Mouse (Mus musculus) natural killer cell, adult 2 months (primary cell): Measurements from ENCODE around the gene Nol9.
"Not testable (repeated sequence)": the region's sequence is repeated elsewhere in the genome, so short reads cannot be mapped to it uniquely, and the experiment has no call there.

Source experiments
- DNase-seq, 2 experiments: peaks; one replicate each; pipeline ENCODE4 v3.0.0; 2022; ENCODE audit warnings: low spot score in 2 of 2

Gene Nol9

DNA sequence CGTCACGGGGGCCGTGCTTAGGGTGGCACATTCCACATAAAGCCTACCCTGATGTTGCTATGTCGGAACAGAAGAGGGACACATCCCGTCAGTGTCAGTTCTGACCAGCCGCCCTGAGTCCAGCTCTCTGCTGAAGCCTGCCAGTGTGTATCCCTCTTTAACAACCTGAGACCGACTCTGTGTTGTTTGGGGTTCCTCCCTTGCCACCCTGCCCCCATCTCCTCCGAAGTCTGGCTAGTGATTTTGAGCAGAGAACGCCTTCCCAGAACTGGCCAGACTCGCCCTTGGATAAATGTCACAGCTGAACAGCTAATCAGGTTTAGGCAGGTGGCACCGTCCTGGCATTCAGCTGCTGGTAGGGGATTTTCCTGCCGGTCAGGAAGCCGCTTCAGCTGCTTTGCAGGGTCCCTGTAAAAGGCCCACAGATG is 28.4 kb upstream of the Nol9 start:
- DNase-seq = no peak

DNA sequence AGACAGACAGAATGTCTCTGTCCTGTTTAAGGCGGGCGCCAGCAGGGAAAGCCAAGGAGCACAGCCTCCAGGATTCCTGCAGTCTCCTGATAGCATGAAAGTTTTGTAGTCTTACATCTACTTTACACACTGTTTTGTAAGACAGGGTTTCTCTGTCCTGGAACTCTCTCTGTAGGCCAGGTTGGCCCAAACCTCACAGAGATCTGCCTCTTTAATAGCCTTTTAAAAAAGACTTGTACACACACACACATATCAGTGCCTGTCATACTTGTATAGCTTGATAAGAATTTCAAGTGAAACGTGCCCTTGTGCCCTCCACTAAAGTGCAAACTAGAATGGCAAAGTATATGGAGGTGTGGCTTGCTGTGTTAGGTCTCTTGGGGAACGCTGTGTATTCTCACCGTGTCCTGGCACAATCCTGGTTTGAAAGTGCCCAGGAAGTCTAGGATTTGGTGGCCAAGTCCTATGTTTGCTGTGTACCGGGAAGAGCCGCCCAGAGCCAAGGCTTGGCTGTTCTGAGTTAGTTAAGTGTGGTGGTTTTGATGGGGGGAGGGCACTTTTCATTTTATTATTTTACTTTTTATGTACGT is 27.9 kb upstream of the Nol9 start:
- no peak for DNase-seq

DNA sequence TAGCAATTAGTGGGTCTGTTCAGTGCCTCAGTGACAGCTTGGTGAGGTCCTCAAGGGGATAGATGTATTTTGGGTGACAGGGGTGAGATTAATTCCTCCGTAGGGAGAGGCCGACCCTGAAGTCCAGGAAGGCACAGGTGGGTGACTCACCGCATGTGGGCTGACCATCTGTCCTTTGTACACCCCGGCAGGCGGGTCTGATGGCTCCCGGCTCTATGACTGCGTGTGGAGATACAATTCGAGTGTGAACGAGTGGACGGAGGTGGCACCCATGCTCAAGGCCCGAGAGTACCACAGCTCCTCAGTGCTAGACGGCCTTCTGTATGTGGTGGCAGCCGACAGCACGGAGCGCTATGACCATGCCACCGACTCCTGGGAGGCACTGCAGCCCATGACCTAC is 27.0 kb upstream of the Nol9 start:
- no peak for DNase-seq

DNA sequence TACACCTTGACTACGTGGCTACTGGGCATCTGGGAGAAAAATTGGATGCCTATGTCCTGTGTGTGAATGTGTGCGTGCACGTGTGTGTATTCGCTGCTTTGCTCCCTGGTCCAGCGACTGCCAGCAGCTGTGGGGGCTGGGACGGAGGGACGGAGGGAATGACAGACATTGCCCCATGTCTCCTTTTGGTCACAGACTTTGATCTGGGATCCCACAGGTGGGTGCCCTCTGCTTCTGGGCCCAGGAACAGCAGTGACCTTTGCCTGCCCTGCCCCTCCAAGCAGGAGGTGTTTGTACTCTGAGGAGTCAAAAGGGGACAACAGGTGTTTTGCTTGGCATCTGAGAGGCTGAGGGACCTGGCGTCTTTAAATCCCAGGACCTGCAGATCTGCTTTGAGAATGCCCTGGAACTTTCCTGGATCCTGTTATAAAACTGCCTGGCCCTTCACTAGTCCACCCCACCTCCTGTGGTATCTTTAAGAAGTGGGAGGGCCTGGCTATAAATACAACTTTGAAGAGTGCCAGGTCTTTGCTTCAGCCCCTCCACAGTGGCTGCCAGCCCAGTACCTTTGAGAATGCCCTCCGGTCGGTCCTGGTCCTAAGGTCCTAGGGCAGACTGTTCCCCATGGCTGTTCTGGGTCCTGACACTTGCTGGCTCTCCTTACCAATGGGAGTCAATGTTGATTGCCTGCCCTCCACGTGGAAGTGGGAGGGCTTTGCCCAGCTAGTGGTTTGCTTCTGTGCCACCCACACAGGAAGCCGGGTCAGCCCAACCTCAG is 25.9 kb upstream of the Nol9 start:
- DNase-seq = no peak

DNA sequence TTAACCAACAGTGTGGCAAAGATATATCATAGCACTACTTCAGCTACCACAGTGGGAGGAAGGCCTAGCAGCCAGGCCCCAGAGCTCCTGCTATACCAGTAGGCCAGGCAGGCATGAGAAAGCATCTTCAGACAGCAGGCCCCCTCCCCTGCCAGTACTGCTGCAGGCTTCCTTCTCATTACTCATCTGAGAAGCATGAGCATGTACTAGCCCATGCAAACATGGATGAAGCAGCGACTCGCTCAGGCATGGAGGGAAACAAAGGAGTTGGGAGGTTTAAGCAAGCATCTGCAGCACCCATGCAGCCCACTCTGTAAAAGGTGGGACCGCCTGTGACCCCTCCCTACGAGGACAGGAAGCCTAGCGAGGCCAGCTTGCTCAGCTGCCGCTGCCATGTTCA is 20.0 kb upstream of the Nol9 start:
- DNase-seq = no peak

DNA sequence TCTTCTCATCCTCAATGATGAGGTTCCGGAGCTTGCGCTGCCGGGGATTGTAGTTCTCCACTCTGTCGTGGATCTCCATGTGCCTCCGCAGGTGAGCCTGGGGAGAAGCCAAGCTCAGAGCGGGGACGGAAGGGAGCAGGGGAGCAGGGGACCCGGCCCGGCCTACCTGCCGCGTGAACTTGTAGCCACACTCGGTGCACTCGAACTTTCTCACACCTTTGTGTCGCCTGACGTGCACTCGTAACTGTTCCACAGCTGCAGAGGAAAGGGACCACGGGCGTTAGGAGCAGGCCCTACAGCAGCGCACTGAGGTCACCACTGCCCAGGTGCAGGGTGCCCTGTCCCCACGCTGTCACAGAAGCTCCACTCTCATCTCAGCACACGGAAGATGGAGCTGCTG is 19.1 kb upstream of the Nol9 start:
- DNase-seq = no peak

DNA sequence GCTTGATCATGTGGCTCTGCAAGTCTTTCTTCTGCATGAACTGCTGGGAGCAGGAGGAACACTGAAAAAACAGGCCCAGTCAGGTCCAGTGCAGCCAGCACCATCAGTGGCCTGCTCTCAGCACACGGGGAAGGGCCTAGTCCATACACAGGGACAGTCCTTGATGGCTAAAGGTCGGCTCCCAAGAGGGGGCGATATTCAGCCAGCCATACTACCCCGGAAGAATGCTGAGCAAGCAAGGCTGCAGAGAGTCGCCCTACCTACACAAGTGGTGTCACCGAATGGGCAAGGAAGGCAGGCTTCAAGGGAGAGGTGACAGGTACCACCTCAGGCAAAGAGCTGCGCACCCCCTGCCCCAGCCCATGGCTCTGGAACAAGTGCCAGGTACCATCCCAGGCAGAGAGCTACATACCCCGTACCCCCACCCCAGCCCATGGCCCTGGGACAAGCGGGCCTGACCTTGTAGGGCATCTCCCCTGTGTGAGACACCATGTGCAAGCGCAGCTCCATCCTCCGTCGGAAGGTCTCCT is 17.5 kb upstream of the Nol9 start:
- no peak for DNase-seq

DNA sequence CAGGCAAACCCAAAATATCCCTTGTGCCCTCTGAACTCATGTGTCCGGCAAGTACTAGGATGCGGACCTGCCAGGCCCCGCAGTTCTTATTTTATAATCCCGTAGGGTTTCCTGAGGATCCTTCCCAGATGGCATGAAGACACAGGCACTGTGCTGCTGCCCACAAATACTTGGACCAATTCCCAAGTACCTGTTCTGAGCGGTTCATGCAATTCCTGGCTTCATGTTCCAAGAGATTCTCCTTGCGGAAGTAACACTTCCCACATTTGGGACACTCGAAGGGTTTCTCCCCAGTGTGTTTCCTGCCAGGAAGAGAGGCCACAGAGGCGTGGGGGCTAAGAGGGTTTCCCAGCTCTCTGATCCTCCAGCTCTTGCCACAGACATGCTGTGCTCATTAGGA is 16.6 kb upstream of the Nol9 start:
- DNase-seq = no peak

DNA sequence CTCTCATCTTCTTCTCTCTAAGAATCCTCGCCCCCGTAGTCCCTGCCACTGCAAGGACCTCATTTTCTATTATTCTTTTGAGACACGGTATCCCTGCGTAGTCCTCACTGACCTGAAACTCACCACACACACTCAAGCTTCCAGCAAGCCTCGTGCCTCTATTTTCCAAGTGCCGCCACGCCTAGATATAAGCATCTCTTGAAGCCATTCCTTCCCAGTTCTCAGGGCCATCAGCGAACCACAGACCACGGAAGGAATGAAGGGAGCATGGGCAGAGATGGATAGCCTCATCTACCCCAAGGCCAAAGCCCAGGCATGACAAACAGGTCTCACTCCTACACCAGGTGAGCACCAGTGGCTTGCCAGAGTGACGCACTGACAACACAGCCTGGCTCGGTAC is 14.6 kb upstream of the Nol9 start:
- DNase-seq = no peak

DNA sequence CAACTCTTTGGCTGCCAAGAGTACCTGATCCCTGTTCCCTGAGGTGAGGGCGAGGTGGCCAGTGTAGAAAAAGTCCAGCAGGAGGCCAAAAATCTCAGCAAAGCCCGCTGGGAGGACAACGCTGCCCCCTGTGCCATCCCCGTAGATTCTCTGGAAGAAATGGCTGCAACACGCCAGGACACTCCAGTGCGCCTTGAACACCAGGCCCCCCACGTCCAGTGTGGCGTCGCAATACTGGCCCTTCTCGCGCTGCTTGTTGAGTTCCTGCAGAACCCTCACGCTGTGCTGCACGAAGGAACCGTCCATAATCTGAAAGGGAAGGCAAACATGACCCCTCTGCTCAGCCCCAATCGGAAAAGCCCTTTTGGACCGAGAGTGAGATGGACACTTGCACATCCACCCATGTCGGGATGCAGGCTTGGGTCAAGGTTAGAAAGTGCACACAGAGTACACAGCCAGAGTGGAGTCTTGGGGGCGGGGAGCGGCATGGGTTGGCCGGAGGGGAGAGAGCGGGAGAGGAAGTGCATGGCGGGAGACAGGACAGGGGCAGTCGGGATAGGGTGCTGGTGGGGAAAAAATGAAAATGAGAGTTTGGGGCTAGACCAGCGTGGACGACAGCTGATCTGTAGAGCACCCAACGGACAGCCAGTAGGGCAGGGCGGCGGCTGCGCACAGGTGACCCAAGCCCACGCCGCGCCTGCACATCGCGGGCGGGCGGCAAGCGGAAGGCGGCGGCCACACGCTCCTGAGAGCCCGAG is 12.2 kb upstream of the Nol9 start:
- no peak for DNase-seq

DNA sequence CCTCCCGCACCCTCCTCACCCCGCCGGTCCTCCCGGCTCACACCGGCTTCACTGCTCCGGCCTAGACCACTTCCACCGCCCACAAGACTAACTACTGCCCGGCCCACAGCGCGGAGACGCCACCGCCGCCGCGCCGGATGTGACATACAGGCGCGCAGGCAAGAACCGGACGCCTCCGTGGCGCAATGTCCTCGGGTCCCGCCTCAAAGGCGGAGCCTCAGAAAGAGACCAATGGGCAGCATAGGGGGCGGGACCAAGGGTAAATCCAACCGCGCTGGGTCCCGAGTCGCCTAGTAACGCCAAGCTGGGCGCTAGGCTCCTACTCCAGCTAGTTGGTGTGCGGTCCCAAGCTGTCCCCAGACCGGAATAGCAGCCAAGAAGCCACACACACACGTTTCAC is 11.6 kb upstream of the Nol9 start, which contains the start of gene Zbtb48:
TSS of gene Zbtb48 (minus strand) at position 148 of the 400 bp plus-strand sequence.
- peak; percentile 90 to 91 for DNase-seq

DNA sequence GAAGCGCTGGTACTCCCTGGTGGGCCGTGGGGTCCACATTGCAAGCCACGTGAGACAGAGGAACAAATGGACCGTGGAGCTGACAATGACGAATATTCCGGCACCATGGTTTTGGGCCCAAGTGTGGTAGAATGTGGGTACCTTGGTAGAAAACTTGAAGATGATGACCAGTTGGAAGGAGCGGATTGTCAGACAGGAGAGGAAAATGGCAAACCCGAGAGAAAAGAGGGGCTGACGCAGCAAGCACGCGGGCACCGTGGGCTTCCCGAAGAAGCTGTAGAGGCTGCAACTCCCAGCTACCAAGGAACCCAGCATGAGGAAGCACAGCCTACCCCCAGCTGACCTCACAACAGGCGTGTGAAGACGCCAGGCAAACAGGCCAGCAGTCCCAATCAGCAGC is 10.7 kb upstream of the Nol9 start:
- DNase-seq = no peak

DNA sequence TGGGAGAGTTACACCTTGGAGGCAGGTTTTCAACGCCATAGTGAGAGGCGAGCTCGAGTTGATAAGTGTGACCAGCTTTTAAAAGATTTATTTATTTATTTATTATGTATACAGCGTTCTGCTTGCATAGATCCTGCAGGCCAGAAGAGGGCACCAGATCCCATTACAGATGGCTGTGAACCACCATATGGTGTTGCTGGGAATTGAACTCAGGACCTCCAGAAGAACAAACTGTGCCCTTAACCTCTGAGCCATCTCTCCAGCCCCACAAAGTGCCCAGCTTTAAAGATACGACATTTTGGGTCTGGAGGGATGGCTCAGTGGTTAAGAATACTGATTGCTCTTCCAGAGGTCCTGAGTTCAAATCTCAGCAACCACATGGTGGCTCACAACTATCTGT is 10.0 kb upstream of the Nol9 start:
- peak in 1 of 2 experiments; percentile 26 for DNase-seq

DNA sequence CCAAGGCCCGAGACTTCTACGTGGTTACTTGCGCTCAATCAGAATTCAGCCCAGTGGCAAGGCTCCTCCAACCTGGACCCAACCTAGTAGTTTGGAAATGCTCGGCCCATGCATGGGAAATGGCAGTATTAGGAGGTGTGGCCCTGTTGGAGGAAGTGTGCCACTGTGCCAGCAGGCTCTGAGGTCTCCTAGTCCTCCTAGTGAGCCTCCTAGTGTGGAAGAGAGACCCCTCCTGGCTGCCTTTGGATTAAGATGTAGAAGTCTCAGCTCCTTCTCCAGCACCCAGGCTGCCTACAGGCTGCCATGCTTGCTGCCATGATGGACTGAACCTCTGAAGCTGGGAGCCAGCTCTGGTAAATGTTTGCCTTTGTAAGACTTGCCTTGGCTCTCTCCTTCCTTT is 9.1 kb upstream of the Nol9 start:
- DNase-seq = no peak

DNA sequence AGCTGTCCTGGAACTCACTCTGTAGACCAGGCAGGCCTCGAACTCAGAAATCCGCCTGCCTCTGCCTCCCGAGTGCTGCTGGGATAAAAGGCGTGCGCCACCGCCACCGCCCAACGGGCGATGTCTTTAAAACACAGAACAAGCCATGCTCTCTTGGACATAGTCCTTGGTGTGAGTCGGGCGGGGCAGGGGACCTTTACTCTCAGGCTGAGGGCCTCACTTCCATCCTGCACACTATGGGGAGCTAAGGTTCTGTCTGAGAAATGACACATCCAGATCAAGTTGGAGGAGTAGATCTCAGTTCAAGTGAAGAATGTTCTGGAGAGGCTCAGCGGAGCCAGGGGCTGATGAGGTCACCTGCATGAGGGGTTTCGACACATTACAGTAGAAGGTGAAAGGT is 6.2 kb upstream of the Nol9 start:
- DNase-seq = no peak

DNA sequence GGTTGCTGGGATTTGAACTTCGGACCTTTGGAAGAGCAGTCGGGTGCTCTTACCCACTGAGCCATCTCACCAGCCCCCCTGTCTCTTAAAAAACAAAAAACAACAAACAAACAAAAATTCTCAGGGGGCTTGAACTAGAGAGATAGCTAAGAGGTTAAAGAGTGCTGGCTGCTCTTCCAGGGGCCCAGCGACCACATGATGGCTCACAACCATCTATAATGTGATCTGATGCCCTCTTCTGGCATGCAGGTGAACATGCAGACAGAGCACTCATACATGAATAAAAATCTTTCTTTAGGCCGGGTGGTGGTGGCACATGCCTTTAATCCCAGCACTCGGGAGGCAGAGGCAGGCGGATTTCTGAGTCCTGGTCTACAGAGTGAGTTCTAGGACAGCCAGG is 2.7 kb upstream of the Nol9 start:
- not testable (repeated sequence) for DNase-seq

DNA sequence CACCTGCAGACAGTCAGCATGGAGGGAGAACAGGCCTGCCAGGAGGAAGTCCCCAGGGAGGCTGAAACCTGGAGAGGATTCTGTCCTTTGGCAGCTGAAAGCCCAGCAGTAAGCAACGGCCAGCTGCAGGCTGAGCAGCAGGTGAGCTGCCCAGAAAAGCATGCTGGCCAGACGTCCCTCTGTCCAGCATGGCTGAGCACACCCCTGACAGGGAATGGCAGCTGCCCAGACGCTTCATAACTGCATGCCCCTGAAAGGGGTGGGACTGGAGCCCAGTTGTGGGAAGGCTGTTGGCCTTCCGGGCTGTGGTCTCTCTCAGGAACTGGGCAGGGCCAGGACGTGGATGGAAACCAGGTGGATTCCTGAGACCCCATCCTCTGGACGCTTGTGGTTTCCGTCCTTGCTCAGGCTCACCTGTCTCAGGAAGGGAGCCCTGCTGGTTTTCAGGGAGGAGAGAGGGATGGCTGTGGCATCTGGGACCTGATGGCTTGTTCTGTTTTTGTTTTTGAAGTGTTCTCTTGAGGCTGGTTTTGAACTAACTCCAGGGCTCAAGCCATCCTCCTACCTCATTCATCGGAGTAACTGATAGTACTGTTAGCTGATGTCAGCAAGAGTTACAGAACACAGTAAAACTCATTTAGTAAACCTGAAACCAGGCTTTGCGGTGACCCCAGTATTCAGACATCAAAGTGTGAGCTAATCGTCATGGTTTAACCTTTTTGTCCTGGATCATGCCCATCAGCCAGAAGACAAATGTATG is 716 bp upstream of the Nol9 start, which contains the start of gene Tas1r1:
TSS of gene Tas1r1 (minus strand) at position 344 of the 760 bp plus-strand sequence.
- no peak for DNase-seq

DNA sequence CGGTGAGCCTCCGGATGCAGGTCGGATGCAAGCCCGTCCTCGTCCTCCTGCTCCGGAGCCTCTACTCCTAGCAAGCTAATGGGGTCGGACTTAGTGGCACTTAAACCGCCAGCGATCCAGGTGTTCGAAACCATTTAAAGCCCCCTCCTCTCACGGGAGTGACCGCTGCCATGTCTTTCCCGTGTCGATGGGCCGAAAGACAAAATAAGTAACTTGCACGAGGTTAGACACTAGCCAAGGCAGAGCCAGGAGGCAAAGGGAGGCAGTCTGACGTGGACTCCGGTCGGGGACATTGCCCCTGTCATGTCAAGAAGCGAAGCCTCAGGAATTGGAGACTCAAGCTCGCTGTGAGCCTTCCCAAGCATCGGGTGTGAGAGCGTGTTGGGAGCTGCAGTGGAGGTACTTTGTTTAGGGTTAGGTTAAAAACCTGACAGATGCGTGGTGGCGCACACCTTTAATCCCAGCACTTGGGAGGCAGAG is 750 bp downstream of the Nol9 start:
- no peak for DNase-seq

DNA sequence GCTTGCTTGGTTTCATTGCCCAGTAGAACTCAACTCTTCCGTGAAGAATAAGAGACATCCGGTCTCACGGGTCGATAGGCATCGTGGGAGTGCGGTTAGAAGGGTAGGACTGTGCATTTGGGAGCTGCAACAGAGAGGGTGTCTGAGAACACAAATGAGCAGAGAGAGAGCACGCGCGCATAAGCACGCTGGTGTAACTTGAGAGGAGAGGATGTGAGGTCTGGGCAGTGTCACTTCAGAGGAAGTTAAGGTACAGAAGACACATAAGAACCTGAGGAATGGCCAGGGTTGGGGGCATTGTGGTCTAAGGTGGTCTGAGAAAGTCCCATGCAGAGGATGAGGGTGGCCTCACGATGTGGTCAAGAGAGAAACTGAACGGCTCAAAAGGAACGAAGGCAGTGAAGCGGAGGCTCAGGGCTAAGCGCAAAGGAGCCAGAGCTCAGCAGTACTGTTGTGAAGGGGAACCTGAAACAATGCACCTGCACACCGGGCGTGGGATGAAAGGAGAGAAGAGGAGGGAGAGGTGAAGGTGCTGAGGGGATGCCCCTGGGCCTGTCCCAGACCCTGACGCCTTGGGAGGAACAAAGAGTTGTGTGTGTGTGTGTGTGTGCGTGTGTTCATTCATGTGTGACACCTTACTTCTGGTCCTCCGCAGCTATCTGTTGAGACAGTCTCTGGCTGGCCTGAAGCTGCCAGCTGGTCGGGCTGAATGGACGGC is 3.0 kb downstream of the Nol9 start:
- DNase-seq = peak in 1 of 2 experiments; percentile 18

DNA sequence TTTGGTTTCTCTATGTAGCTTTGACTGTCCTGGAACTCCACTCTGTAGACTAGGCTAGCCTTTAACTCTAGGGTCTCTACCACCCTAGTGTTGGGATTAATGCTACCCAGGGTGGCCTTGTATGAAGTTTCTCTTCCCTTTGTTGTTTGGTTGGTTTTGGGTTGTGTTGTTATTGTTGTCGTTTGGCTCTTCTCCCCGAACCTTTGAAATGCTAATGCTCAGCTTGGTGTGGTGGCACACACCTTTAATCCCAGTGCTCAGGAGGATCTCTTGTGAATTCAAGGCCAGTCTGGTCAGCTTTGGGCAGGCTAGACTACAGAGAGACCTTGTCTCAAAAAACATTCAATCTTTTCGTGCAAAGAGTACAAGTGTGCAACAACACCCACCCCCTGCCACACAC is 4.0 kb downstream of the Nol9 start:
- no peak for DNase-seq

DNA sequence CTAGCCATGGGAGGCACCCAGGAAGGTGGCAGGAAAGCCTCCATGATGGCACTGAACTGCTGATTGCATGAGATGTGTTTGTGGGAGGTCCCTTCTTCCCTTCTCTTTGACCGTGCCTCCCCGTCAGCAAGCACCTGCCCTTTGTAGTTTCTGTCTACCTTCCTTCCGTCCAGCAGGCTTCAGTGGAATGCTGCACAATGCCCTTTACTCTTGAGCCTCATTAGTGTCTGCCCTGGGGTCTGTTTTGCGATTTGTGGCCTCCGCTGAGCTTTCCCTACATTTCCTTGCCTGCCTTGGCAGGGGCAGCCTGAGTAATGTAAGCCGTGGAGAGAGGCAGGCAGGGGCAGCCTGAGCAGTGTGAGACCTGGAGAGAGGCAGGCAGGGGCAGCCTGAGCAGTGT is 5.5 kb downstream of the Nol9 start:
- DNase-seq = no peak
